Mouse (Mus musculus) CH12.LX (cell line): ENCODE measurements around the gene Gm27021. TPM values are rescaled to one million over a fixed set of nuclear protein-coding genes. Genes with fewer than 3 reads are reported as not detected.

Experiments
- DNase-seq: peaks from one replicate; pipeline ENCODE4 v3.0.0-alpha.2; 2013; ENCODE audit errors: extremely low read depth
- H3K27ac ChIP-seq: 2 replicates; pipeline ENCODE4 v1.5.1; 2012; ENCODE audit warnings: low read depth, mild to moderate bottlenecking, control low read depth, moderate library complexity; ENCODE audit not compliant: insufficient read depth
- H3K27me3 ChIP-seq: replicated peaks from 2 replicates; pipeline ENCODE3; 2012; ENCODE audit warnings: inconsistent platforms
- H3K36me3 ChIP-seq, 2 experiments: replicated peaks in 1 of 2; 2 replicates each; pipeline versions ENCODE3 to v1.6.1; 2012; ENCODE audit warnings: inconsistent platforms in 1 of 2, low read length in 1 of 2, mild to moderate bottlenecking in 1 of 2, mixed read lengths in 1 of 2, moderate library complexity in 1 of 2; ENCODE audit not compliant: control insufficient read depth in 1 of 2, insufficient read depth in 1 of 2
- H3K4me1 ChIP-seq, 2 experiments: 2 replicates each; pipeline ENCODE4 v1.6.1; 2012; ENCODE audit warnings: inconsistent platforms in 1 of 2, moderate library complexity in 1 of 2; ENCODE audit not compliant: insufficient read depth in 2 of 2, control insufficient read depth in 1 of 2
- H3K4me2 ChIP-seq: 2 replicates; pipeline ENCODE4 v1.6.1; 2012; ENCODE audit warnings: low read depth, mild to moderate bottlenecking, control low read depth; ENCODE audit not compliant: poor library complexity, insufficient read depth, severe bottlenecking
- H3K4me3 ChIP-seq, 3 experiments: fragments of 150-350 bp in 1 of 3; sonication (generic) in 1 of 3; replicated peaks in 1 of 3; 2 replicates each; pipeline versions ENCODE3 to v1.5.1; 2011 to 2012; ENCODE audit warnings: low read depth in 2 of 3, low read length in 2 of 3, mild to moderate bottlenecking in 2 of 3, moderate library complexity in 2 of 3, control low read depth in 1 of 3, improper control_type of control experiment in 1 of 3, inconsistent platforms in 1 of 3, mixed read lengths in 1 of 3; ENCODE audit not compliant: poor library complexity in 1 of 3
- H3K79me2 ChIP-seq: replicated peaks from 2 replicates; pipeline ENCODE4 v1.6.1; 2012; ENCODE audit warnings: mild to moderate bottlenecking, moderate library complexity; ENCODE audit not compliant: control insufficient read depth, poor library complexity, insufficient read depth, severe bottlenecking; ENCODE audit errors: extremely low read depth
- H3K9ac ChIP-seq: 2 replicates; pipeline ENCODE4 v1.6.1; 2012; ENCODE audit warnings: low read depth, mild to moderate bottlenecking, control low read depth, moderate library complexity; ENCODE audit not compliant: insufficient read depth
- H3K9me3 ChIP-seq: replicated peaks from 2 replicates; pipeline ENCODE3; 2012; ENCODE audit warnings: low read length, inconsistent platforms, mixed read lengths
- BHLHE40 ChIP-seq: IDR thresholded peaks from 2 replicates; pipeline ENCODE4 v1.6.1; 2011; ENCODE audit warnings: mild to moderate bottlenecking, low read depth, low read length, improper control_type of control experiment
- CHD1 ChIP-seq: IDR thresholded peaks from 2 replicates; pipeline ENCODE4 v1.6.1; 2012; ENCODE audit warnings: low read depth, low read length, improper control_type of control experiment, inconsistent platforms
- CHD2 ChIP-seq: IDR thresholded peaks from 2 replicates; pipeline ENCODE4 v1.6.1; 2011; ENCODE audit warnings: low read length, improper control_type of control experiment
- CTCF ChIP-seq, 2 experiments: IDR thresholded peaks in 1 of 2; conservative IDR thresholded peaks in 1 of 2; 2 replicates each; pipeline ENCODE4 v1.5.1; 2011 to 2012; ENCODE audit warnings: low read depth in 2 of 2, low read length in 2 of 2, improper control_type of control experiment in 1 of 2, inconsistent platforms in 1 of 2, mild to moderate bottlenecking in 1 of 2, moderate library complexity in 1 of 2
- E2F4 ChIP-seq: IDR thresholded peaks from 2 replicates; pipeline ENCODE4 v1.6.1; 2011; ENCODE audit warnings: low read depth, low read length, improper control_type of control experiment; ENCODE audit not compliant: insufficient replicate concordance
- ELF1 ChIP-seq: IDR thresholded peaks from 2 replicates; pipeline ENCODE4 v1.6.1; 2014; ENCODE audit warnings: low read depth, mild to moderate bottlenecking, inconsistent platforms, low read length, improper control_type of control experiment
- EP300 ChIP-seq: IDR thresholded peaks from 2 replicates; pipeline ENCODE4 v1.6.1; 2011; ENCODE audit warnings: low read length, improper control_type of control experiment
- ETS1 ChIP-seq: conservative IDR thresholded peaks from 2 replicates; pipeline ENCODE4 v1.6.1; 2012; ENCODE audit warnings: low read depth, mild to moderate bottlenecking, inconsistent platforms, low read length, improper control_type of control experiment, moderate library complexity
- GABPA ChIP-seq: IDR thresholded peaks from 2 replicates; pipeline ENCODE4 v1.6.1; 2012; ENCODE audit warnings: low read depth, low read length, improper control_type of control experiment, inconsistent platforms; ENCODE audit not compliant: insufficient replicate concordance
- HCFC1 ChIP-seq: IDR thresholded peaks from 2 replicates; pipeline ENCODE4 v1.6.1; 2012; ENCODE audit warnings: low read depth, mild to moderate bottlenecking, inconsistent platforms, low read length, improper control_type of control experiment
- IRF4 ChIP-seq: IDR thresholded peaks from 2 replicates; pipeline ENCODE4 v1.6.1; 2014; ENCODE audit warnings: low read depth, mild to moderate bottlenecking, inconsistent platforms, low read length, improper control_type of control experiment
- JUN ChIP-seq: IDR thresholded peaks from 2 replicates; pipeline ENCODE4 v1.6.1; 2011; ENCODE audit warnings: low read depth, mild to moderate bottlenecking, low read length, improper control_type of control experiment, moderate library complexity; ENCODE audit not compliant: insufficient read depth
- JUND ChIP-seq: conservative IDR thresholded peaks from 2 replicates; pipeline ENCODE4 v1.6.1; 2011; ENCODE audit warnings: low read depth, low read length, improper control_type of control experiment
- KAT2A ChIP-seq: IDR thresholded peaks from 2 replicates; pipeline ENCODE4 v1.6.1; 2012; ENCODE audit warnings: low read length, improper control_type of control experiment, inconsistent platforms; ENCODE audit not compliant: insufficient replicate concordance
- MAFK ChIP-seq: IDR thresholded peaks from 2 replicates; pipeline ENCODE4 v1.6.1; 2011; ENCODE audit warnings: low read length, improper control_type of control experiment; ENCODE audit not compliant: insufficient replicate concordance
- MAX ChIP-seq: IDR thresholded peaks from 2 replicates; pipeline ENCODE4 v1.6.1; 2011; ENCODE audit warnings: low read length, improper control_type of control experiment
- MAZ ChIP-seq: IDR thresholded peaks from 2 replicates; pipeline ENCODE4 v1.6.1; 2012; ENCODE audit warnings: low read depth, mild to moderate bottlenecking, inconsistent platforms, low read length, improper control_type of control experiment, moderate library complexity
- MEF2A ChIP-seq: IDR thresholded peaks from 2 replicates; pipeline ENCODE4 v1.6.1; 2014; ENCODE audit warnings: low read depth, mild to moderate bottlenecking, inconsistent platforms, low read length, improper control_type of control experiment, borderline replicate concordance
- MXI1 ChIP-seq: IDR thresholded peaks from 2 replicates; pipeline ENCODE4 v1.6.1; 2011; ENCODE audit warnings: mild to moderate bottlenecking, low read depth, low read length, improper control_type of control experiment
- MYC ChIP-seq: IDR thresholded peaks from 2 replicates; pipeline ENCODE4 v1.6.1; 2011; ENCODE audit warnings: low read depth, mild to moderate bottlenecking, improper control_type of control experiment, low read length
- NELFE ChIP-seq: IDR thresholded peaks from 2 replicates; pipeline ENCODE4 v1.6.1; 2011; ENCODE audit warnings: low read depth, low read length, improper control_type of control experiment
- NRF1 ChIP-seq: IDR thresholded peaks from 2 replicates; pipeline ENCODE4 v1.6.1; 2014; ENCODE audit warnings: low read depth, mild to moderate bottlenecking, inconsistent platforms, low read length, improper control_type of control experiment, moderate library complexity
- PAX5 ChIP-seq: IDR thresholded peaks from 2 replicates; pipeline ENCODE4 v1.6.1; 2012; ENCODE audit warnings: low read length, inconsistent platforms, mixed read lengths
- POLR2A ChIP-seq: IDR thresholded peaks from 2 replicates; pipeline ENCODE4 v1.6.1; 2011; ENCODE audit warnings: low read depth, mild to moderate bottlenecking, improper control_type of control experiment, low read length
- POLR2AphosphoS2 ChIP-seq: IDR thresholded peaks from 2 replicates; pipeline ENCODE4 v1.6.1; 2011; ENCODE audit warnings: low read depth, low read length, improper control_type of control experiment
- RAD21 ChIP-seq: IDR thresholded peaks from 2 replicates; pipeline ENCODE4 v1.6.1; 2011; ENCODE audit warnings: low read depth, mild to moderate bottlenecking, low read length, improper control_type of control experiment, moderate library complexity
- RCOR1 ChIP-seq: conservative IDR thresholded peaks from 2 replicates; pipeline ENCODE4 v1.6.1; 2012; ENCODE audit warnings: low read depth, mild to moderate bottlenecking, inconsistent platforms, low read length, improper control_type of control experiment
- SIN3A ChIP-seq: IDR thresholded peaks from 2 replicates; pipeline ENCODE4 v1.6.1; 2012; ENCODE audit warnings: low read length, improper control_type of control experiment, inconsistent platforms
- SMC3 ChIP-seq: IDR thresholded peaks from 2 replicates; pipeline ENCODE4 v1.6.1; 2011; ENCODE audit warnings: low read depth, low read length, improper control_type of control experiment
- TBP ChIP-seq: conservative IDR thresholded peaks from 2 replicates; pipeline ENCODE4 v1.6.1; 2011; ENCODE audit warnings: low read depth, low read length, improper control_type of control experiment
- TCF12 ChIP-seq: IDR thresholded peaks from 2 replicates; pipeline ENCODE4 v1.6.1; 2014; ENCODE audit warnings: low read depth, mild to moderate bottlenecking, inconsistent platforms, low read length, improper control_type of control experiment
- UBTF ChIP-seq: IDR thresholded peaks from 2 replicates; pipeline ENCODE4 v1.6.1; 2012; ENCODE audit warnings: low read depth, mild to moderate bottlenecking, inconsistent platforms, low read length, improper control_type of control experiment, moderate library complexity
- USF1 ChIP-seq: IDR thresholded peaks from 2 replicates; pipeline ENCODE4 v1.6.1; 2014; ENCODE audit warnings: low read depth, mild to moderate bottlenecking, inconsistent platforms, low read length, improper control_type of control experiment
- USF2 ChIP-seq: conservative IDR thresholded peaks from 2 replicates; pipeline ENCODE4 v1.6.1; 2011; ENCODE audit warnings: low read depth, low read length, improper control_type of control experiment
- ZC3H11A ChIP-seq: IDR thresholded peaks from 2 replicates; pipeline ENCODE4 v1.6.1; 2012; ENCODE audit warnings: low read depth, mild to moderate bottlenecking, inconsistent platforms, low read length, improper control_type of control experiment
- ZKSCAN1 ChIP-seq: IDR thresholded peaks from 2 replicates; pipeline ENCODE4 v1.6.1; 2012; ENCODE audit warnings: low read depth, inconsistent platforms, low read length, improper control_type of control experiment, borderline replicate concordance
- ZMIZ1 ChIP-seq: IDR thresholded peaks from 2 replicates; pipeline ENCODE4 v1.6.1; 2012; ENCODE audit warnings: low read depth, mild to moderate bottlenecking, inconsistent platforms, low read length, improper control_type of control experiment
- ZNF384 ChIP-seq: IDR thresholded peaks from 2 replicates; pipeline ENCODE4 v1.6.1; 2012; ENCODE audit warnings: low read depth, low read length, improper control_type of control experiment, inconsistent platforms
- dilution Hi-C: fragments of 300-500 bp; cut with MboI; formaldehyde crosslinking; loops from 2 replicates; pipeline ENCODE4 v1.14.3; 2020; ENCODE audit warnings: low sequenced_read_pairs; ENCODE audit not compliant: extremely low pct_unique_long_range_greater_than_20kb, extremely low pct_ligation_motif_present
- in situ Hi-C: fragments of 300-500 bp; cut with MboI; formaldehyde crosslinking; loops from 3 replicates; pipeline ENCODE4 v1.14.3; 2019; ENCODE audit warnings: low sequenced_read_pairs, low pct_ligation_motif_present, low pct_unique_long_range_greater_than_20kb, mixed read lengths
- polyA plus RNA-seq: library from polyadenylated mRNA; unstranded; fragments of >175 nt; gene quantifications from 2 replicates; pipeline ENCODE4 v1.2.1, GENCODE M21; 2012; ENCODE audit warnings: low read depth; ENCODE audit not compliant: insufficient read length
- total RNA-seq, 2 experiments: library from RNA; depleted of rRNA; stranded (reverse); fragments of 300-350 nt in 1 of 2; fragments of >200 nt in 1 of 2; gene quantifications; 2 replicates each; pipeline ENCODE4 v1.2.3; 2012 to 2014

The Gm27021 gene
- total RNA-seq (2012; rRNA removed) (0.97 and 1.1 TPM in 2 replicates), total RNA-seq (2014; rRNA removed) (0.49 and 1.0 TPM in 2 replicates), polyA plus RNA-seq (0.49 TPM in 1 of 2 replicates, not detected in the other)

DNA sequence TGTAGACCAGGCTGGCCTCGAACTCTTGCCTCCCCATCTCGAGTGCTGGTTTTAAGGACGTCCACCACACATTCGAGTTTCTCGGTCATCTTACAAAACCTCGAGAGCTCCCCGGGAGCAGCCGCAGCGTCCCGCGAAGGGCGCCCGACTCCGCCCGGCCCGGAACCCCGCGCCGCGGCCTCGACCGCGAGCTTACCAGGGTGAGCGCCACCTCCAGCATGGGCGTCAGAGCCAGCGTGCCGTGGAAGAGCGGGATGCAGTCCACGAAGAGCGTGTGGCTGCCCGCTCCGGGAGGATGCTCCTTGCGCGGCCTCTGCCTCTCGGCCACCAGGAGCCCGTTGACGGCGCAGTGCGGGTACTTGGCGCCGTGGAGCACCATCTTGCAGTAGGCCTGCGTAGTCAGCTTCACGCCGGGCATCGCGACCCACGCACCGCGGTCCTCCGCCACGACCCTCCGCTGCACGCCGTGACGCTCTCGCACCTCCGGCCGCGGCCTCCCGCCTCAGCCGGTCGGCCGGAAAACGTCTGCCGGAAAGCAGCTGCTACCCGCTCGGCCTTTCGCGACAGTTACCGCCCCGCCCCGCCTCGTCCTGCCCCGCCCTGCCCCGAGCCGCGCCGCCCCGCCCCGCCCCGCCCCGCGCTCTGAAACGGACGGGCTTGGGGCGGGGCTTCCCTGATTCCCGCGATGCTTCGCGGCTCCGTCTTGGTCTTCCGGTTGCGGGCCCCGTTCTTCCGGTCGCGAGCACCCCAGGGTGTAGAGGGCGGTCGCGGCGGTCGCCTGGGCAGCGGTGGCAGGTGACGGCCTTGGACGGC, at the start of gene Gm27021, which contains the start of gene Cox4i1:
Gm27021 (minus strand) TSS at position 519 of the 813 bp plus-strand sequence.
Cox4i1 (plus strand) TSS at position 662 of the 813 bp plus-strand sequence.
- peak; percentile 90 for DNase-seq
- H3K9ac ChIP-seq, result peak within 1 kb of the TSS; percentile 100
- peaks cover 61% of the 10 kb centered on the region for H3K79me2 ChIP-seq
- H3K27me3 ChIP-seq, result no peaks in the 10 kb centered on the region
- H3K4me2 ChIP-seq, result peak within 1 kb of the TSS; percentile 100
- peak within 1 kb of the TSS; percentile 62 for H3K27ac ChIP-seq
- in situ Hi-C loops (no loop called here), dilution Hi-C loops (no loop called here)
- H3K9me3 ChIP-seq, result no peaks in the 10 kb centered on the region
- peaks cover 16 to 52% of the 10 kb centered on the region in 2 experiments for H3K4me1 ChIP-seq
- TF ChIP-seq MAZ, result no peak
- no peak for TF ChIP-seq USF2
- TF ChIP-seq EP300, result no peak
- TF ChIP-seq CHD1, result no peak
- no peak for TF ChIP-seq ZNF384
- peak; percentile 87; the same call in 1 of the 2 replicates for TF ChIP-seq POLR2AphosphoS2
- peak; percentile 86 for TF ChIP-seq ELF1
- TF ChIP-seq MXI1, result 0 out of 2 replicates have a peak, but pooled peaks have one; percentile 24
- no peak for TF ChIP-seq CTCF (conservative IDR thresholded peaks at IDR 0.05 in 1 of 2, IDR thresholded peaks at IDR 0.05 in 1 of 2; ENCODE audit: low read depth in 2 of 2, low read length in 2 of 2)
- no peak for TF ChIP-seq RCOR1
- TF ChIP-seq UBTF, result peak; percentile 74; the same call in 1 of the 2 replicates
- TF ChIP-seq TCF12, result peak; percentile 77
- TF ChIP-seq MEF2A, result no peak; the same call in 1 of the 2 replicates
- no peak for TF ChIP-seq MAFK
- peak; percentile 96 for TF ChIP-seq CHD2
- TF ChIP-seq SMC3, result no peak
- TF ChIP-seq MAX, result peak; percentile 40; the same call in 1 of the 2 replicates
- TF ChIP-seq HCFC1, result peak; percentile 74
- TF ChIP-seq ETS1, result no peak
- no peak for TF ChIP-seq USF1
- no peak for TF ChIP-seq IRF4
- TF ChIP-seq POLR2A, result peak; percentile 98
- TF ChIP-seq ZKSCAN1, result no peak
- TF ChIP-seq ZMIZ1, result peak; percentile 91
- peak; percentile 92 for TF ChIP-seq NELFE
- no peak for TF ChIP-seq KAT2A
- no peak for TF ChIP-seq MYC
- no peak for TF ChIP-seq RAD21
- TF ChIP-seq JUN, result no peak
- TF ChIP-seq GABPA, result no peak
- no peak for TF ChIP-seq ZC3H11A
- no peak for TF ChIP-seq TBP
- no peak for TF ChIP-seq PAX5
- TF ChIP-seq NRF1, result no peak
- no peak for TF ChIP-seq E2F4
- TF ChIP-seq JUND, result no peak
- TF ChIP-seq SIN3A, result no peak; the same call in 1 of the 2 replicates
- no peak for TF ChIP-seq BHLHE40
- peaks cover 32 to 59% of the 10 kb centered on the region in 2 experiments for H3K36me3 ChIP-seq
- peak within 1 kb of the TSS; percentile 80 to 97 (median 96) for H3K4me3 ChIP-seq
